Mouse (Mus musculus) lung, embryonic 16.5 days (tissue): ENCODE measurements around the gene Adam30. TPM values are rescaled to one million over a fixed set of nuclear protein-coding genes. Genes with fewer than 3 reads are reported as not detected.
"Not testable (repeated sequence)": the region's sequence is repeated elsewhere in the genome, so short reads cannot be mapped to it uniquely, and the experiment has no call there.

ENCODE experiments used
- ATAC-seq: fragments of 200-750 bp; cut with Nextera tagmentation; 2 replicates; pipeline ENCODE4 v1.8.0; 2017; ENCODE audit warnings: low read depth, mild to moderate bottlenecking, moderate library complexity
- H3K27ac ChIP-seq: fragments of 300-500 bp; sonication (generic); 2 replicates; pipeline ENCODE4 v1.5.1; 2014; ENCODE audit warnings: mild to moderate bottlenecking, control low read depth, low read length
- H3K27me3 ChIP-seq: fragments of 300-500 bp; sonication (generic); 2 replicates; pipeline ENCODE4 v1.6.1; 2014; ENCODE audit warnings: low read depth, low read length, mixed read lengths; ENCODE audit not compliant: control insufficient read depth, insufficient read depth
- H3K36me3 ChIP-seq: fragments of 300-500 bp; sonication (generic); 2 replicates; pipeline ENCODE4 v1.6.1; 2014; ENCODE audit warnings: low read length; ENCODE audit not compliant: control insufficient read depth, insufficient read depth
- H3K4me1 ChIP-seq: fragments of 300-500 bp; sonication (generic); replicated peaks from 2 replicates; pipeline ENCODE4 v1.6.1; 2014; ENCODE audit warnings: low read length, mixed read lengths; ENCODE audit not compliant: control insufficient read depth, insufficient read depth
- H3K4me2 ChIP-seq: fragments of 300-500 bp; sonication (generic); 2 replicates; pipeline ENCODE4 v1.6.1; 2014; ENCODE audit warnings: low read depth, low read length, control low read depth
- H3K4me3 ChIP-seq: fragments of 300-500 bp; sonication (generic); 2 replicates; pipeline ENCODE4 v1.5.1; 2014; ENCODE audit warnings: mild to moderate bottlenecking, low read length, control low read depth
- H3K9ac ChIP-seq: fragments of 300-500 bp; sonication (generic); 2 replicates; pipeline ENCODE4 v1.6.1; 2014; ENCODE audit warnings: low read length, control low read depth
- H3K9me3 ChIP-seq: fragments of 300-500 bp; sonication (generic); 2 replicates; pipeline ENCODE4 v1.6.1; 2016; ENCODE audit warnings: low read length; ENCODE audit not compliant: control insufficient read depth
- WGBS: fragments of 180-500 bp; shearing (Covaris S2); extraction: QIAGEN DNeasy Blood & Tissue Kit; methylation state at CpG from one replicate; pipeline ENCODE4 v1.1.7; 2014; 5-methylcytosine and 5-hydroxymethylcytosine counted together
- polyA plus RNA-seq: library from polyadenylated mRNA; unstranded; fragments of >200 nt; fragmentation: Nextera tagmentation; extraction: Ambion mirVana; gene quantifications from 2 replicates; pipeline ENCODE4 v1.2.1, GENCODE M21; 2015

Gene Adam30
- polyA plus RNA-seq: not detected in 2 replicates

DNA sequence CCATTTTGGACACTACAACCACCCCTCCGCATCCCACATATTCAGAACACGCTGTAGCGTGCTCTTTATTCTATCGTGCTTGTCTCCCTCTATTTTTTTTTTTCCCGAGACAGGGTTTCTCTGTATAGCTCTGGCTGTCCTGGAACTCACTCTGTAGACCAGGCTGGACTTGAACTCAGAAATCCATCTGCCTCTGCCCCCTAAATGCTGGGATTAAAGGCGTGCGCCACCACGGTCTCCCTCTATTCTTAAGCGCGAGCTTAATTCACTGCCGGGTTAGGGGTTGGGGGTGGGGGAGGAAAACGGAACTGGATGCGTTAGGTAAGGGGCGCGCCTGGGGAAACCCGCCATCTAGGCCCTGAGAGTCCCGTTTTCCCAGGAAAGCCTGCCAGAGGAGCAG lies at the start of gene Adam30:
Adam30 (plus strand) TSS at position 301 of the 400 bp plus-strand sequence.
- no peaks in the 10 kb centered on the region for H3K36me3 ChIP-seq
- H3K9ac ChIP-seq: no peak within 1 kb of the TSS
- H3K4me3 ChIP-seq: no peak within 1 kb of the TSS
- WGBS: 76% methylated on average over 17 of the region's 17 CpGs
- peaks cover 5% of the 10 kb centered on the region; the same call in 1 of the 2 replicates for H3K4me1 ChIP-seq
- no peak within 1 kb of the TSS for H3K27ac ChIP-seq
- ATAC-seq: no peak
- H3K27me3 ChIP-seq: no peaks in the 10 kb centered on the region
- no peaks in the 10 kb centered on the region for H3K9me3 ChIP-seq
- no peak within 1 kb of the TSS for H3K4me2 ChIP-seq

DNA sequence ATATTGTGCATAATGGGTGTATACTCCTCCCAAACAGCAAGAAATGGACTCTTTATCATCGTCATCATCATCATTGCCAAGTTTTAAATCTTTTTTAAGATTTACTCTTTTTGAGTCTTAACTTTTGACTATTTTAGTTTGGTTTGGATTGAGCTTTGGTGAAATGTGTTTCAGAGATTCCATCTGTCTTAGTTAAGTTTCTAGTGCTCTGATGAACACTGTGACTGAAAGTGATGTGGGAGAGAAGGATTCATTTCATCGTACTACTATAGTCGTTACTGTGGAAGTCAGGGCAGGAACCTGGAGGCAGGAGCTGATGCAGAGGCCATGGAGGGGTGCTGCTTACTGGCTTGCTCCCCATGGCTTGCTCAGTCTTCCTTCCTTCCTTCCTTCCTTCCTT lies 42.2 kb upstream of the Adam30 start:
- no peak overlapping the region for H3K9ac ChIP-seq
- no peak overlapping the region for H3K4me2 ChIP-seq
- no peaks in the 10 kb centered on the region for H3K9me3 ChIP-seq
- H3K4me1 ChIP-seq: no peaks in the 10 kb centered on the region
- H3K27ac ChIP-seq: no peak overlapping the region
- H3K4me3 ChIP-seq: no peak overlapping the region
- no peak for ATAC-seq
- WGBS: 87% methylated on average over 3 of the region's 3 CpGs
- no peaks in the 10 kb centered on the region for H3K27me3 ChIP-seq
- H3K36me3 ChIP-seq: peaks cover 42% of the 10 kb centered on the region

DNA sequence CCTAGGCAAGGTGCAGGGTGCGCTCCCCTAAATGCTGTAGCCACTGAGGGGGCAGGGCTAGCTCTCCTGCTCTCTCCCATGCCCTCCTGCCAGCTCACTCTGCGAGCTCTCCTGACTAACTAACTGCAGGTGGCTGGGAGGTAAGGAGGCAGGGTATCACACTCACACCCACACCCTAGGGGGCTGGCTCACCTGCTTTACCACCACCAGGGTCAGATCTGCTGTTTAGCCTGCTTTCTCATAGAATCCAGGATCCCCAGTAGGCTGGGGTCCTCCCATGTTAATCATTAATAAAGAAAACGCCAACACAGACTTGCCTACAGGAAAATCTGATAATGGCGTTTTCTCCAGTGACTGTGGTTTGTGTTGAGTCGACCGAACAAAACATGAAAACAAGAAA lies 41.1 kb upstream of the Adam30 start:
- H3K27me3 ChIP-seq: no peaks in the 10 kb centered on the region
- H3K4me2 ChIP-seq: no peak overlapping the region
- ATAC-seq: peak; percentile 7; the same call in 1 of the 2 replicates
- no peaks in the 10 kb centered on the region for H3K9me3 ChIP-seq
- H3K4me1 ChIP-seq: no peaks in the 10 kb centered on the region
- no peak overlapping the region for H3K9ac ChIP-seq
- H3K27ac ChIP-seq: no peak overlapping the region
- WGBS: 69% methylated on average over 6 of the region's 6 CpGs
- H3K4me3 ChIP-seq: no peak overlapping the region
- H3K36me3 ChIP-seq: peaks cover 45% of the 10 kb centered on the region

DNA sequence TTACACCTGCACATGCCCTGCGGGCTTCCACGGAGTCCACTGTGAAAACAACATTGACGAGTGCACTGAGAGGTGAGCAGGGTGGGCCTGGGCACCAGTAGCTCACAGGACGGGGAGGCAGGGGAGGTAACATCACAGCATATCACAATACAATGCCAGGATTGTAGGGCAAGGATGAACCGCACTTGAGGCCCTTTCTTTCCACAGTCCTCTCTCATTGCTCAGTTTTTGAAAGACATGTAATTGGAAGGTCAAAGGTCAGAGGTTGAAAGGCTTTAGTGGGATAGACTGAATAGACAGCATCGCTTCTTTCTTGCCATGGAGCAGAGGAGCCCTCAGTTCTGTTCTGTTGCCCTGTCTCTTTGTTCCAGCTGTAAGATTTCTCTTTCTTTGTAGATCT lies 39.5 kb upstream of the Adam30 start:
- ATAC-seq: no peak

DNA sequence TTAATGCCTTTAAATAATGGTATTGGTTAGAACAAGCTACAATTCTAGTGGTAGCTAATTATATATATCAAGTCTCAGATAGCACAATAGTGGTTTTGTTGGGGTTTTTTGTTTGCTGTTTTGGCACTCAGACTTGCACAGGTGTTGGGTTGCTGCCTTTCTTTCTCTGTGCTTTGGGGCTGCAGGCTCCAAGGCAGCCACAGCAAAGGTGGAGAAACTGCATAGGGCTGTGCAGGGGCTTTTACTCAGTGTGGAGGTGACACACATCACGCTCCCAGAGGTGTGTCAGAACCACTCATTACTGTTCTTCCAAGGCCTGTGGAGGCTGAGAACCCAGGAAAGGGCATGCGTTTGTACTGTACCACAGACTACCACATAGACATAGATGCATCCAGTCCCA lies 32.7 kb upstream of the Adam30 start:
- H3K9ac ChIP-seq: no peak overlapping the region
- no peaks in the 10 kb centered on the region for H3K4me1 ChIP-seq
- WGBS: 91% methylated on average over 2 of the region's 2 CpGs
- H3K4me2 ChIP-seq: no peak overlapping the region
- no peaks in the 10 kb centered on the region for H3K9me3 ChIP-seq
- no peak overlapping the region for H3K4me3 ChIP-seq
- no peaks in the 10 kb centered on the region for H3K27me3 ChIP-seq
- no peak for ATAC-seq
- H3K36me3 ChIP-seq: peaks cover 46% of the 10 kb centered on the region
- H3K27ac ChIP-seq: no peak overlapping the region

More for the DNA sequence above, 39.5 kb upstream of the Adam30 start:
- Histone ChIP-seq H3K4me2 (no peak overlapping the region), H3K4me3 (no peak overlapping the region), H3K36me3 (peaks cover 48% of the 10 kb centered on the region), H3K27ac (no peak overlapping the region), H3K9me3 (no peaks in the 10 kb centered on the region), H3K4me1 (no peaks in the 10 kb centered on the region), H3K27me3 (no peaks in the 10 kb centered on the region), H3K9ac (no peak overlapping the region)
- WGBS: 59% methylated on average over 6 of the region's 6 CpGs

DNA sequence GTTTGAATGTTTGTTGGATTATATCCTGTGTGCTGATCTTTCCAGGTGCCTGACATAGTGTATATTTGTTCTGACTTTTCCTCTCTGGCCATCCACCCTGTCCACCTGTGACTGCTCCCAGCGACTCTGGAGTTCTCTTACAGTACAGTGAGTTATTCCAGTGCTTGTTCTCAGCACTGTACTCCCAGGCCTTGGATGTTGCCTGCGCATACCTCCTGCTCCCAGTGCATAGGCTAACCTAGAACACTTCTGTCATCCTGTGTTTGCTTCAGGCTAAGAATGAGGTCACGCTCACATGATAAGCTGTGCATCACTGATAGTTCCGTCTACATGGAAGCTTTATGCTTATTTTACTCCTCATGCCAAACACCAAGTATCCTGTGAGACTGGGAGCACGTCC lies 31.7 kb upstream of the Adam30 start:
- Histone ChIP-seq H3K27me3 (no peaks in the 10 kb centered on the region), H3K4me2 (no peak overlapping the region), H3K4me1 (no peaks in the 10 kb centered on the region), H3K27ac (no peak overlapping the region), H3K4me3 (no peak overlapping the region), H3K9me3 (no peaks in the 10 kb centered on the region), H3K9ac (no peak overlapping the region), H3K36me3 (peaks cover 45% of the 10 kb centered on the region)
- WGBS: 57% methylated on average over 5 of the region's 5 CpGs
- ATAC-seq: no peak

DNA sequence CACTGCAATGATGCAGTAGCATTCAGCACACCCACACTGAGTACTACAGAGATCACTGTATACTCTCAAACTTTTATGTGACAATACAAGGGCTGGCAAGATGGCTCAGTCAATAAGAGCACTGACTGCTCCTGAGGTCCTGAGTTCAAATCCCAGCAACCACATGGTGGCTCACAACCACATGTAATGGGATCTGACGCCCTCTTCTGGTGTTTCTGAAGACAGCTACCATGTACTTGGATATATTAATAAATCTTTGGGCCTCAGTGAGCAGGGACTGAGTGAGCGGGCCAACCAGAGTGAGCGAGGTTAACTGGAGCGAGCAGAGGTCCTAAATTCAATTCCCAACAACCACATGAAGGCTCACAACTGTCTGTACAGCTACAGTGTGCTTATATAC lies 28.3 kb upstream of the Adam30 start:
- H3K27me3 ChIP-seq, H3K4me2 ChIP-seq, H3K4me3 ChIP-seq, H3K9me3 ChIP-seq, ATAC-seq, H3K27ac ChIP-seq, H3K9ac ChIP-seq, H3K4me1 ChIP-seq: not testable (repeated sequence)
- peaks cover 45% of the 10 kb centered on the region for H3K36me3 ChIP-seq
- 92% methylated on average over 4 of the region's 4 CpGs for WGBS

DNA sequence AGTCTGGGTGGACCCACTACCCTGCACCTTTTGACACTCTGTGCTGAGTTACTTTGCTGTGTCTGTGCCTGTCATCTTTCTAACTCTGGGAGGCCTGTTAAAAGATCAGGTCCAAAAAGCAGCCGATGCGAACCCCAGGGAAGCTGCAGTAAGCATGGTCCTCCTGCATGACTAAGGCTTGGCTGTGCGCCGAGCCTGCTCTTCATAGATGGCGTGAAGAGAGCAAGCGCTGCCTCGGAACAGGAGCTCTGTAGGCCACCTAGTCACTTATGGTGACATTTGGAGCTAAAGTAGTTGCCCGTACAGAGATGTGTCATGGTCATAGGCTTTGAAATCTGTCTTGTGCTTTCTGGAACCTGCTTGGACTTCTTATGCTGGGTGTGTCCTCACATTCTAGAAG lies 27.8 kb upstream of the Adam30 start:
- WGBS: 90% methylated on average over 8 of the region's 8 CpGs
- no peak overlapping the region for H3K27ac ChIP-seq
- ATAC-seq: no peak
- H3K4me1 ChIP-seq: no peaks in the 10 kb centered on the region
- H3K36me3 ChIP-seq: peaks cover 46% of the 10 kb centered on the region
- no peak overlapping the region for H3K4me2 ChIP-seq
- no peaks in the 10 kb centered on the region for H3K9me3 ChIP-seq
- no peak overlapping the region for H3K9ac ChIP-seq
- H3K4me3 ChIP-seq: no peak overlapping the region
- H3K27me3 ChIP-seq: no peaks in the 10 kb centered on the region

DNA sequence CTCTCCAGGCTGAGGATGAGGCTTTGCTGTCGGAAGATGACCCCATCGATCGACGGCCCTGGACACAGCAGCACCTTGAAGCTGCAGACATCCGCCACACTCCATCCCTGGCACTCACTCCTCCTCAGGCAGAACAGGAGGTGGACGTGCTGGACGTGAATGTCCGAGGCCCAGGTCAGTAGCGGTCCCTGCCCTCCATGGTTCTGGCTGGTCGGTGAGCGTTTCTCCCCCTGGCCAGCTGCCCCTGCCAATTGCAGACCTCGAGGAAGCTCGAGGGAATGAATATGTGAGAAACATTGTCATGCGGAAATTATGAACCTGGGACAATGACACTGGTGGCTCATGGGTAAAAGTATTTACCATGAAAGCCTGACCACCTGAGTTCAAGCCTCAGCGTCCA lies 19.0 kb upstream of the Adam30 start:
- no peaks in the 10 kb centered on the region for H3K27me3 ChIP-seq
- H3K36me3 ChIP-seq: peaks cover 64% of the 10 kb centered on the region
- 90% methylated on average over 15 of the region's 15 CpGs for WGBS
- no peaks in the 10 kb centered on the region for H3K4me1 ChIP-seq
- H3K4me2 ChIP-seq: no peak overlapping the region
- ATAC-seq: no peak
- no peak overlapping the region for H3K9ac ChIP-seq
- H3K9me3 ChIP-seq: no peaks in the 10 kb centered on the region
- no peak overlapping the region for H3K4me3 ChIP-seq
- H3K27ac ChIP-seq: no peak overlapping the region

DNA sequence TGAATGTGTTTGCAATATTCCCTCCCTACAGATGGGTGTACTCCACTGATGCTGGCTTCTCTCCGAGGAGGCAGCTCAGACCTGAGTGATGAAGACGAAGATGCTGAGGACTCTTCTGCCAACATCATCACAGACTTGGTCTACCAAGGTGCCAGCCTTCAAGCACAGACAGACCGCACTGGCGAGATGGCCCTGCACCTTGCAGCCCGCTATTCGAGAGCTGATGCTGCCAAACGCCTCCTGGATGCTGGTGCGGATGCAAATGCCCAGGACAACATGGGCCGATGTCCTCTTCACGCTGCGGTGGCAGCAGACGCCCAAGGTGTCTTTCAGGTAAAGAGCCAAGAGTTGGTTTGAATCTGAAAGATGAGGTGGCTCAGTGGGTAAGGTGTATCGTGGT lies 17.6 kb upstream of the Adam30 start:
- Histone ChIP-seq H3K4me2 (no peak overlapping the region), H3K27ac (no peak overlapping the region), H3K9ac (no peak overlapping the region), H3K27me3 (no peaks in the 10 kb centered on the region), H3K4me3 (no peak overlapping the region), H3K4me1 (no peaks in the 10 kb centered on the region), H3K9me3 (no peaks in the 10 kb centered on the region), H3K36me3 (peaks cover 74% of the 10 kb centered on the region)
- WGBS: 90% methylated on average over 13 of the region's 13 CpGs
- no peak for ATAC-seq
